Mouse (Mus musculus) liver, embryonic 11.5 days (tissue): Measurements from ENCODE around the gene B3gnt2. TPM values are rescaled to one million over a fixed set of nuclear protein-coding genes. Genes with fewer than 3 reads are reported as not detected.
A peak's percentile ranks its signal among the peaks of the same experiment; 100 is the strongest.

ENCODE experiments used
- ATAC-seq: fragments of 200-750 bp; cut with Nextera tagmentation; replicated peaks from 2 replicates; pipeline ENCODE4 v1.8.0; 2017; ENCODE audit warnings: moderate number of reproducible peaks, mild to moderate bottlenecking, moderate TSS enrichment, moderate library complexity; ENCODE audit not compliant: low FRiP score
- DNase-seq: peaks from one replicate; pipeline ENCODE4 v3.0.0-alpha.2; 2017; ENCODE audit warnings: low spot score
- H3K27ac ChIP-seq: fragments of 300-500 bp; sonication (generic); 2 replicates; pipeline ENCODE4 v1.5.1; 2014; ENCODE audit warnings: mild to moderate bottlenecking, low read depth, low read length, control low read depth
- H3K27me3 ChIP-seq: fragments of 300-500 bp; sonication (generic); replicated peaks from 2 replicates; pipeline ENCODE4 v1.6.1; 2014; ENCODE audit warnings: low read length, mixed read lengths; ENCODE audit not compliant: control insufficient read depth, insufficient read depth
- H3K36me3 ChIP-seq: fragments of 300-500 bp; sonication (generic); 2 replicates; pipeline ENCODE4 v1.6.1; 2014; ENCODE audit warnings: mild to moderate bottlenecking, low read length, moderate library complexity, mixed read lengths; ENCODE audit not compliant: control insufficient read depth, insufficient read depth
- H3K4me1 ChIP-seq: fragments of 300-500 bp; sonication (generic); replicated peaks from 2 replicates; pipeline ENCODE4 v1.6.1; 2014; ENCODE audit warnings: low read length, mixed read lengths; ENCODE audit not compliant: control insufficient read depth, insufficient read depth
- H3K4me2 ChIP-seq: fragments of 300-500 bp; sonication (generic); 2 replicates; pipeline ENCODE4 v1.6.1; 2014; ENCODE audit warnings: mild to moderate bottlenecking, control low read depth, moderate library complexity
- H3K4me3 ChIP-seq: fragments of 300-500 bp; sonication (generic); 2 replicates; pipeline ENCODE4 v1.5.1; 2014; ENCODE audit warnings: low read depth, low read length, control low read depth
- H3K9ac ChIP-seq: fragments of 300-500 bp; sonication (generic); 2 replicates; pipeline ENCODE4 v1.6.1; 2014; ENCODE audit warnings: low read depth, low read length, control low read depth
- H3K9me3 ChIP-seq: fragments of 300-500 bp; sonication (generic); 2 replicates; pipeline ENCODE4 v1.6.1; 2016; ENCODE audit warnings: low read length, inconsistent platforms, mixed read lengths; ENCODE audit not compliant: control insufficient read depth
- WGBS: fragments of 180-500 bp; shearing (Covaris S2); extraction: QIAGEN DNeasy Blood & Tissue Kit; methylation state at CpG from one replicate; pipeline ENCODE4 v1.1.7; 2014; 5-methylcytosine and 5-hydroxymethylcytosine counted together
- polyA plus RNA-seq: library from polyadenylated mRNA; unstranded; fragments of >200 nt; fragmentation: Nextera tagmentation; extraction: Ambion mirVana; gene quantifications from 2 replicates; pipeline ENCODE4 v1.2.1, GENCODE M21; 2014

The B3gnt2 gene
- polyA plus RNA-seq, 1 experiment from 2014 or later, result 3.9 TPM

GRCm38 (mm10) chr11:22864305-22865060 lies 3.7 kb upstream of the B3gnt2 start:
- no peak for ATAC-seq
- Histone ChIP-seq H3K27ac (no peak overlapping the region), H3K27me3 (no peaks in the 10 kb centered on the region; the same call in 1 of the 2 replicates), H3K36me3 (no peaks in the 10 kb centered on the region), H3K9ac (no peak overlapping the region), H3K4me1 (peaks cover 8% of the 10 kb centered on the region), H3K9me3 (no peaks in the 10 kb centered on the region), H3K4me3 (no peak overlapping the region), H3K4me2 (no peak overlapping the region)
- DNase-seq, result no peak
- 66% methylated on average over 8 of the region's 8 CpGs for WGBS

- no peaks in the 10 kb centered on the region; the same call in 1 of the 2 replicates for H3K27me3 ChIP-seq
These were observed 2.8 kb upstream of the B3gnt2 start for GRCm38 (mm10) chr11:22863581-22863980.

GRCm38 (mm10) chr11:22861315-22861714 lies 554 bp upstream of the B3gnt2 start:
- Histone ChIP-seq H3K27me3 (no peaks in the 10 kb centered on the region; the same call in none of the 2 replicates), H3K4me3 (no peak overlapping the region), H3K27ac (no peak overlapping the region), H3K4me2 (no peak overlapping the region), H3K36me3 (no peaks in the 10 kb centered on the region), H3K9me3 (no peaks in the 10 kb centered on the region), H3K9ac (no peak overlapping the region), H3K4me1 (peaks cover 11% of the 10 kb centered on the region)
- no peak for DNase-seq
- 78% methylated on average over 4 of the region's 4 CpGs for WGBS
- ATAC-seq, result no peak

More at GRCm38 (mm10) chr11:22863581-22863980, 2.8 kb upstream of the B3gnt2 start:
- ATAC-seq (no peak), DNase-seq (no peak)
- Histone ChIP-seq H3K4me2 (no peak overlapping the region), H3K4me1 (peaks cover 8% of the 10 kb centered on the region), H3K9me3 (no peaks in the 10 kb centered on the region), H3K27ac (no peak overlapping the region), H3K9ac (no peak overlapping the region), H3K36me3 (no peaks in the 10 kb centered on the region), H3K4me3 (no peak overlapping the region)
- WGBS, result 61% methylated on average over 4 of the region's 4 CpGs

- Histone ChIP-seq H3K27ac (peak overlapping the region; percentile 80), H3K9ac (peak overlapping the region; percentile 87), H3K4me3 (peak overlapping the region; percentile 84), H3K27me3 (no peaks in the 10 kb centered on the region; the same call in none of the 2 replicates), H3K4me1 (peaks cover 11% of the 10 kb centered on the region), H3K9me3 (no peaks in the 10 kb centered on the region), H3K36me3 (no peaks in the 10 kb centered on the region), H3K4me2 (peak overlapping the region; percentile 98)
- ATAC-seq (peak; percentile 90), DNase-seq (peak; percentile 89)
- under 1% methylated on average over 53 of the region's 55 CpGs for WGBS
These were observed 977 bp downstream of the B3gnt2 start for GRCm38 (mm10) chr11:22859633-22860334.

GRCm38 (mm10) chr11:22859301-22859632 lies 1.5 kb downstream of the B3gnt2 start:
- Histone ChIP-seq H3K9ac (peak overlapping the region; percentile 87), H3K9me3 (no peaks in the 10 kb centered on the region), H3K4me1 (peaks cover 14% of the 10 kb centered on the region), H3K4me3 (peak overlapping the region; percentile 84), H3K27ac (peak overlapping the region; percentile 69), H3K4me2 (peak overlapping the region; percentile 98), H3K36me3 (no peaks in the 10 kb centered on the region), H3K27me3 (no peaks in the 10 kb centered on the region; the same call in none of the 2 replicates)
- 0% methylated on average over 15 of the region's 41 CpGs for WGBS
- ATAC-seq, result peak; percentile 70
- DNase-seq, result no peak

- peak overlapping the region; percentile 69 for H3K27ac ChIP-seq
- peak; percentile 50 for ATAC-seq
- no peaks in the 10 kb centered on the region for H3K9me3 ChIP-seq
- peak overlapping the region; percentile 87 for H3K9ac ChIP-seq
- no peaks in the 10 kb centered on the region for H3K36me3 ChIP-seq
- 2% methylated on average over 50 of the region's 50 CpGs for WGBS
- H3K4me3 ChIP-seq, result peak overlapping the region; percentile 84
- DNase-seq, result no peak
- peaks cover 14% of the 10 kb centered on the region for H3K4me1 ChIP-seq
- H3K4me2 ChIP-seq, result peak overlapping the region; percentile 98
- H3K27me3 ChIP-seq, result no peaks in the 10 kb centered on the region; the same call in none of the 2 replicates
These were observed 2.1 kb downstream of the B3gnt2 start for GRCm38 (mm10) chr11:22858441-22859300.

- WGBS, result 13% methylated on average over 25 of the region's 25 CpGs
- no peak overlapping the region for H3K27ac ChIP-seq
- no peaks in the 10 kb centered on the region for H3K9me3 ChIP-seq
- peak overlapping the region; percentile 84 for H3K4me3 ChIP-seq
- no peaks in the 10 kb centered on the region; the same call in none of the 2 replicates for H3K27me3 ChIP-seq
- peak overlapping the region; percentile 98 for H3K4me2 ChIP-seq
- DNase-seq (no peak), ATAC-seq (no peak)
- no peaks in the 10 kb centered on the region for H3K36me3 ChIP-seq
- H3K4me1 ChIP-seq, result peaks cover 15% of the 10 kb centered on the region
- peak overlapping the region; percentile 87 for H3K9ac ChIP-seq
These were observed 2.9 kb downstream of the B3gnt2 start for GRCm38 (mm10) chr11:22857705-22858440.
